Mouse (Mus musculus): Measurements from ENCODE around the gene Mfap1b. TPM values are rescaled to one million over a fixed set of nuclear protein-coding genes. Genes with fewer than 3 reads are reported as not detected.
A peak's percentile ranks its signal among the peaks of the same experiment; 100 is the strongest.

Mfap1b gene
- total and polyA plus RNA-seq, 3 experiments, result 4.3 to 35.0 (median 30.9) TPM

DNA sequence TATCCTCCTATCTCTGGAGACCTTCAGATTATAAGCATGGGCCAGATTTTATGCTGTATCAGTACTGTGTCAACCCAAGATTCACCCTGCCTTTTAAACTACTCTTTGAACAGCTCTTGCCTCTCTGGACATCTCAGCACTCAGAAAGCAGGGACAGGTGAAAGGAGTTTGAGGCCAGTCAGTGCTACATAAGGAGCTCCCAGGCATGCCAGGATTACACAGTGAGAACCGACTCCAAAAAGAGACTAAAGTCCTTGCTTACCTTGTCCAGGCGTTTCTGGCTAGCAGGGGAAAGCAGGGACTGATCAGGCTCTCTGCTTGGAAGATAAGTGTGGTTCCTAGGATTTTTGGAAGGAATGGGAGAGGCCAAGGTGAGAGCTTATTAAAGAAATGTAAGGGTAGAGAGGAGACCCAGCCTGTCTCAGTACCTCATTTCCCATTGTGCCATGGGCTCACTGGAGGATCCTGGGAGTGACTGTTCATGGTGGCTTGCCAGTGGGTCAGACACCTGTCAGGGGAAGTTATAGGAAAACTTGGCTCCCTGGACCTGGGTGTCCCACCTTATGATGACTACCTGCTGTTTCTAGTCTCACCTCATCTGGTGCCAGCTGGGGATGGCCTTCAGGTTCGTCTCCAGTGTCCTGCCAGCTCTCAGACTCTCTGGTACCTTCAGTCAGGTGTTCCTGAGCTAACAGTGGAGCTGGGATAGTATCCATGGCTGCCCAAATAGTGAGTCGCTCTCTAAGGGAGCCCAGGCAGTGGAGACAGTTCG lies 32.8 kb downstream of the Mfap1b start:
- no peak overlapping the region for H3K9ac ChIP-seq (ENCODE audit: low read depth, low read length)
- no peaks in the 10 kb centered on the region; the same call in none of the 2 replicates for H3K36me3 ChIP-seq (ENCODE audit: control insufficient read depth, insufficient read depth, low read length)
- no peaks in the 10 kb centered on the region for H3K27me3 ChIP-seq (ENCODE audit: control insufficient read depth, insufficient read depth, low read length)
- WGBS, result 62% methylated on average over 5 of the region's 5 CpGs
- intact Hi-C loops (cut with DNase I), result no loop called here
- no peak overlapping the region for H3K27ac ChIP-seq
- peaks cover 2% of the 10 kb centered on the region; the same call in 1 of the 2 replicates for H3K4me1 ChIP-seq (ENCODE audit: control insufficient read depth, insufficient read depth, low read length)
- no peaks in the 10 kb centered on the region for H3K79me2 ChIP-seq (replicated peaks; ENCODE audit: control insufficient read depth, insufficient read depth, low read length)
- TF ChIP-seq CTCF (IDR thresholded peaks at IDR 0.05), result no peak
- TF ChIP-seq EP300 (IDR thresholded peaks at IDR 0.05; ENCODE audit: insufficient read depth, low read depth, low read length), result no peak
- TF ChIP-seq POLR2A (IDR thresholded peaks at IDR 0.05; ENCODE audit: insufficient read depth, low read depth, low read length), result no peak
- DNase-seq, result no peak
- no peak overlapping the region for H3K4me3 ChIP-seq

DNA sequence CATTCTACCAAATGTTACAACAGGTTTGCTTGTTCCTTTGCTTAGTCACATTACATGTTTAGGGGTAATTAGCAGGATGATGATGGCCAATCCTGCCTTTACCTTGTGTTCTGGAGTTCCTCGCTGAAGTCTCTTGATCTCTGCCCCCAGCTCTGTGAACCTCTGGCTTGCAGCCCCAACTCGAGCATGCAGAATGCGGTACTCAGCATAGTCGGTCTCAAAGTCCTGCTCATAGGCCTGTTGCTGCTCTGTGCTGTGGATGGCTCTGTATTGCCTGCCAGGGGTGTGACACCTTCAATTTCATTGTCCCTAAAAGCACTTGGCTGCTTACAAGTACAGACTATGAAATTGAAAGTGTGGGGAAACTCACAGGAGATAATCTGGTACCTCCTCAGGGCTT lies 34.1 kb downstream of the Mfap1b start:
- Histone ChIP-seq H3K4me1 (ENCODE audit: control insufficient read depth, insufficient read depth, low read length) (peaks cover 2% of the 10 kb centered on the region; the same call in 1 of the 2 replicates), H3K4me3 (no peak overlapping the region), H3K79me2 (replicated peaks; ENCODE audit: control insufficient read depth, insufficient read depth, low read length) (no peaks in the 10 kb centered on the region), H3K27ac (no peak overlapping the region), H3K36me3 (ENCODE audit: control insufficient read depth, insufficient read depth, low read length) (peaks cover 2% of the 10 kb centered on the region), H3K9ac (ENCODE audit: low read depth, low read length) (no peak overlapping the region), H3K27me3 (ENCODE audit: control insufficient read depth, insufficient read depth, low read length) (no peaks in the 10 kb centered on the region)
- WGBS, result 70% methylated on average over 4 of the region's 4 CpGs
- intact Hi-C loops (cut with DNase I), result no loop called here
- no peak for DNase-seq
- TF ChIP-seq EP300 (IDR thresholded peaks at IDR 0.05; ENCODE audit: insufficient read depth, low read depth, low read length), result no peak
- no peak for TF ChIP-seq CTCF (IDR thresholded peaks at IDR 0.05)
- no peak for TF ChIP-seq POLR2A (IDR thresholded peaks at IDR 0.05; ENCODE audit: insufficient read depth, low read depth, low read length)

DNA sequence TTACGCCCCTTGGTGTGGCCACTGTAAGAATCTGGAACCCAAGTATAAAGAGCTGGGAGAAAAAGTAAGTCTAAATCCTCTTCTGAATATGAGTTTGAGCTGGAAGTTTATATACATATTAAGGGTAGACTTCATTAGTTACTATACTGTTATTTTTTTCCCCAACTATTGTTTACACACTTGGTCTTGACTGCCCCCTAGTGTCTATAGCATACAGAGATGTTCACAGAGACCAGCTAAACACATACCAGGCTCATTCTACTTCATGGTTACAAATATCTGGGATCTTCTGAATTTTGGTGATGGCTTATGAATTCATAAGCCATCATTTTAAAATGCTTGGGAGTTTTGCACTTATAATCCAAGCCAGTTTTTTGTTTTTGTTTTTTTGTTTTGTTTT lies 39.0 kb downstream of the Mfap1b start:
- intact Hi-C loops (cut with DNase I), result no loop called here
- Histone ChIP-seq H3K4me1 (ENCODE audit: control insufficient read depth, insufficient read depth, low read length) (no peaks in the 10 kb centered on the region), H3K36me3 (ENCODE audit: control insufficient read depth, insufficient read depth, low read length) (peaks cover 7% of the 10 kb centered on the region), H3K79me2 (replicated peaks; ENCODE audit: control insufficient read depth, insufficient read depth, low read length) (no peaks in the 10 kb centered on the region), H3K4me3 (no peak overlapping the region), H3K27me3 (ENCODE audit: control insufficient read depth, insufficient read depth, low read length) (no peaks in the 10 kb centered on the region), H3K9ac (ENCODE audit: low read depth, low read length) (no peak overlapping the region), H3K27ac (no peak overlapping the region)
- TF ChIP-seq EP300 (IDR thresholded peaks at IDR 0.05; ENCODE audit: insufficient read depth, low read depth, low read length) (no peak), CTCF (IDR thresholded peaks at IDR 0.05) (peak; percentile 82), POLR2A (IDR thresholded peaks at IDR 0.05; ENCODE audit: insufficient read depth, low read depth, low read length) (no peak)
- 93% methylated on average over 1 of the region's 1 CpGs for WGBS
- DNase-seq, result no peak

DNA sequence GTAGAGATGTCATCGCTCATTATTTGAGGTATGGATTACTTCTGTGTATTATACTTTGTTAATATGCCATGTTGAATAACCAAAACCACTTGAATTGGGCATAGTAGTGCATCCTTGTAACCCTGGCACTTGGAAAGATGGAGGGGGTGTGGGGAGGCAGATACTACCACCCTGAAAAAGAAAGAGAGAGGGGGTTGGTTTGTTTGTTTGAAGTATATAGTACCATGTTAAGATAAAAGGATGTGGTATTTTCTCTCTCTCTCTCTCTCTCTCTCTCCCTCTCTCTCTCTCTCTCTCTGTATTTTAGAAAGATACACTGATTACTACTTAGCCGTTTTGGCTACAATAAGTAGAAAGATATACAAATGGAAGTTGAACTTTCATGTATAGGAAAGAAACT lies 48.0 kb downstream of the Mfap1b start:
- no peak overlapping the region for H3K4me3 ChIP-seq
- intact Hi-C loops (cut with DNase I), result no loop called here
- no peaks in the 10 kb centered on the region for H3K4me1 ChIP-seq (ENCODE audit: control insufficient read depth, insufficient read depth, low read length)
- H3K9ac ChIP-seq (ENCODE audit: low read depth, low read length), result no peak overlapping the region
- no peak for DNase-seq
- no peak overlapping the region for H3K27ac ChIP-seq
- H3K27me3 ChIP-seq (ENCODE audit: control insufficient read depth, insufficient read depth, low read length), result no peaks in the 10 kb centered on the region
- peaks cover 10% of the 10 kb centered on the region for H3K36me3 ChIP-seq (ENCODE audit: control insufficient read depth, insufficient read depth, low read length)
- WGBS, result 95% methylated on average over 2 of the region's 2 CpGs
- no peaks in the 10 kb centered on the region; the same call in 1 of the 2 replicates for H3K79me2 ChIP-seq (replicated peaks; ENCODE audit: control insufficient read depth, insufficient read depth, low read length)
- TF ChIP-seq EP300 (IDR thresholded peaks at IDR 0.05; ENCODE audit: insufficient read depth, low read depth, low read length), result no peak
- TF ChIP-seq CTCF (IDR thresholded peaks at IDR 0.05), result no peak
- no peak for TF ChIP-seq POLR2A (IDR thresholded peaks at IDR 0.05; ENCODE audit: insufficient read depth, low read depth, low read length)

DNA sequence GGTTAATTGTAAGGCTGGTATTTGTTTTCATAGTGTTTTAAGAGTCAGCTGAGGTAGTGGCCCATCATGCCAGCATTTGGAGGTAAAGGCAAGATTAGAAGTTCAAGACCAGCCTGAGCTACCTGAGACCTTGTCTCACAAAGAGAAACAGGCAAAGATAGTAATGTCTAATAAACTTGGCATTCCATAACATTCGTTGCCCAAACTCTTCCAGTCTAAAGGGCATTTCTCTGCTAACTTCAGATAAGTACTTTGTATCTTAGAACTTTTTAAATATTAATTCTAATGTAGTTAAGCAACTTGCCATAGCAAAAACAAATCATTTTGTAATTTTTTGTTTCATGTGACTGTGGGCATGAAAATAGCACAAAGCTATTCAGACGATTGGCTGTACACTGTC lies 50.7 kb downstream of the Mfap1b start:
- no peaks in the 10 kb centered on the region for H3K27me3 ChIP-seq (ENCODE audit: control insufficient read depth, insufficient read depth, low read length)
- H3K27ac ChIP-seq, result no peak overlapping the region
- H3K4me1 ChIP-seq (ENCODE audit: control insufficient read depth, insufficient read depth, low read length), result no peaks in the 10 kb centered on the region; the same call in 1 of the 2 replicates
- no peak for DNase-seq
- H3K9ac ChIP-seq (ENCODE audit: low read depth, low read length), result no peak overlapping the region
- H3K36me3 ChIP-seq (ENCODE audit: control insufficient read depth, insufficient read depth, low read length), result peaks cover 20% of the 10 kb centered on the region
- no peak overlapping the region for H3K4me3 ChIP-seq
- TF ChIP-seq CTCF (IDR thresholded peaks at IDR 0.05) (no peak), EP300 (IDR thresholded peaks at IDR 0.05; ENCODE audit: insufficient read depth, low read depth, low read length) (no peak), POLR2A (IDR thresholded peaks at IDR 0.05; ENCODE audit: insufficient read depth, low read depth, low read length) (no peak)
- H3K79me2 ChIP-seq (replicated peaks; ENCODE audit: control insufficient read depth, insufficient read depth, low read length), result peaks cover 3% of the 10 kb centered on the region
- intact Hi-C loops (cut with DNase I), result no loop called here
- WGBS, result 83% methylated on average over 2 of the region's 2 CpGs

DNA sequence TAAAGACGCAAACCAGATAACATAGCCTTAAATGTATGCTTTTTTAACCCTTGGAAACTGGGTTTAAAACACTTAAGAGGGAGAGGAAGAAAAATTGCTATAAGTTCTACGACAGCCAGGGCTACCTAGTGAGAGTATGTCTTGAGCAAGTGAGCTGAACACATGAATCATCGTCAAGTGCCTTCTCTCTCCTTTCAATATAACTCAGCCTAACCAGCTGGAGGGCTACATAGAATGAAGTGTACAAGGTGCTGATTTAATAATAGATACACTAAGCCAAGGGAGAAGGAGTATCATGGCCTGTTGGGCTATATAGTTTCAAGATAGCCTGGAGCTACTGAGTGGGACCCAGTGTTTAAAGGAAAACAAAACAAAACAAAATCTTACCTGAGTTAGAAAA lies 55.4 kb downstream of the Mfap1b start:
- no peak for DNase-seq
- WGBS, result 71% methylated on average over 3 of the region's 3 CpGs
- H3K9ac ChIP-seq (ENCODE audit: low read depth, low read length), result no peak overlapping the region
- intact Hi-C loops (cut with DNase I), result no loop called here
- TF ChIP-seq CTCF (IDR thresholded peaks at IDR 0.05) (no peak), POLR2A (IDR thresholded peaks at IDR 0.05; ENCODE audit: insufficient read depth, low read depth, low read length) (no peak), EP300 (IDR thresholded peaks at IDR 0.05; ENCODE audit: insufficient read depth, low read depth, low read length) (no peak)
- peaks cover 3% of the 10 kb centered on the region for H3K79me2 ChIP-seq (replicated peaks; ENCODE audit: control insufficient read depth, insufficient read depth, low read length)
- peaks cover 42% of the 10 kb centered on the region for H3K36me3 ChIP-seq (ENCODE audit: control insufficient read depth, insufficient read depth, low read length)
- H3K4me3 ChIP-seq, result no peak overlapping the region
- H3K27ac ChIP-seq, result no peak overlapping the region
- peaks cover 6% of the 10 kb centered on the region for H3K4me1 ChIP-seq (ENCODE audit: control insufficient read depth, insufficient read depth, low read length)
- H3K27me3 ChIP-seq (ENCODE audit: control insufficient read depth, insufficient read depth, low read length), result no peaks in the 10 kb centered on the region
